Mouse (Mus musculus): ENCODE measurements at regions not wholly inside any gene's neighbourhood (a gene's known extent, or its start where the extent isn't known, plus 50 kb on each side); places are given as distances from the start of the nearest gene placed in this dataset.

DNA sequence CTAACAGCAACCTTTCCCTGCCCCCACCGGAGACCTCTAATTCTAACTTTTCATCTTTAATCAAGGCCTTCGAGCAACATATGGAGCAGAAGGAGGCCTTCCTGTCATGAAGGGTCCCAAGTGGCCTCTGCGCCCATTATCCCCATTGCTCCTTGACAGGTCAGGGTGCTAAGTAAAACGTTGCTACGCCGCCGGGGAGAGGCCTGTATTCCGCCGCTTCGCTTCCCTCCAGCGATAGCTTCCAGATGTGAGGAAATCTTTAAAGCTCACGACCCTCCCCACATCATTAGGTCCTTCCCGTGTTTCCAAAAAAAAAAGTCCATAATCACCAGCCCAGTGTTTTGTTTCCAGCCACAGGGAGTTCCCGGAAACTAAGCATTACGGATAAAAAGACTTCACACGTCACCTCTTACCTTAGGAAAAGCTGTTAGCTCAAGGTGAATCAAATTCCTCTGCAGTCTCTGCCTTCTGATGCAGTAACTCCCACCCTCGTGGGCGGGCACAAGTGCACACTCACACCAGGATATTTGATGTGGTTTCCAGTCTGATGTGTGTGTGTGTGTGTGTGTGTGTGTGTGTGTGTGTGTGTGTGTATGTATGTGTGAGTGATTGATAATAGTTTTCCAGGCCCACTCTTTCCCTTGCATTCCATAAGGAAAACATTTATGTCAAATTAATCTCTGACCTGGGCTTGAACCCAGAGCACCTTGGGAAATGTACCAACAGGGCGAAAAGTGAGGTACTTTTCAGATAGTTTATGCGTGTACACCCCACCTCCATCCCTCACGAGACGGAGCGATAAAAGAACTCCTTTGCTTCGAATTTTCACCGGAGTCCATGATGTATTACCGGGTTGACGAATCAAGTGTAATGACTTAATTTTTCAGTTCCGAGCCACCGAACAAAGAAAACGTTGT, 107.5 kb downstream of the Gm45692 start:
- no peak for DNase-seq (ENCODE audit: low read depth)

DNA sequence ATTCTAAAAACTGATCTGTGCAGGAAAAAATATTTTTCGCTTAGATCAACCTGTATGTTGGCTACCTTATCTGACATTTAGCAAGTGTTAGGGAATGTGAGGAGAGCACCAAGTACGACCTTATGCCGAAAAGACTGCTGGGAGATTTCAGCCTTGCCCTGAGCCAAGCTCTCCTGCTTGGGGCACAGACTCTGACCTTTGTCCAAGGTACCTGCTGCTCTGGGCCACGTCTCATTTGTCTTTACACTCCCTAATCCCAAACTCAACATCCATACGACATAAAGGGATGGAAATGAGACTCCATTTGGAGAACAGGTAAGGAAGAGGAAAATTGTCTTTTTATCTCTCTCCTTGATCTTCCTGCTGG, 108.2 kb downstream of the Gm45692 start:
- DNase-seq (ENCODE audit: low read depth) = no peak

DNA sequence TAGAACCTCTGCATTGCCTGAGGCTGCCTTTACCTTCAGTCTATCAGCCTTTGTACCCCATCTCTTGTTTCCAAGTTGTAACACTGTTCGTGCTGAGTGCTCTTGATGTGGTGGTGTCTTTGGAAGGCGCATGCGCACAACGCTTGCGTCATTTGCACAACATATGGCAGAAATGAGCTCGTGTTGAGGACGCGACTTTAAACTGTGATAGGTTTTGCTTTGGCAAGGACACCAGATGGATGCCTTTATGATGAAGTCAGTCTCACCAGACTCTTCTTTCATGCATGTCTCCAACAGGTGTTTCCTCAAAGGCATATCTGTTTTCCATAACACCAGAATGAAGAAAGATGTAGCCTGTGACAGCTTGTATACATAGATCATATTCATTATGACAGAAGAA, 110.2 kb downstream of the Gm45692 start:
- no peak for DNase-seq (ENCODE audit: low read depth)

DNA sequence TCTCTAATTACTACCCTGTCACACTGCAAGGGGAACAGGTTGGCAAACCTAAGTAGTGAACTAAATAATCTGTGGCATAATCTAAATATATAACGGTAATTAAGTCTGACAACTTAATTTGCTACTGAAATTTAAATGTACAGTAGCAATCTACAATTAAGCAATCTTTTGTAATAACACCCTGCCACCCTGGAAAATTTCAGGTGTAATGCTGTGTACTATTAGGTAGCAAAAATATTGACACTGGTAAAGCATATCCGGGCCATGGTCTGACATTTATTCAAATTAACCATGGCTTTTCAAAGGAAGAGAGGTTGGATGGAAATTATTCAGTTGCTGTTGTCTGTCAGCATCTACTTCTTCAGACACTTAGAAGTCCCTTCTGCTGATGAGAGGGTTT, 119.7 kb downstream of the Gm45692 start:
- DNase-seq (ENCODE audit: low read depth) = no peak

DNA sequence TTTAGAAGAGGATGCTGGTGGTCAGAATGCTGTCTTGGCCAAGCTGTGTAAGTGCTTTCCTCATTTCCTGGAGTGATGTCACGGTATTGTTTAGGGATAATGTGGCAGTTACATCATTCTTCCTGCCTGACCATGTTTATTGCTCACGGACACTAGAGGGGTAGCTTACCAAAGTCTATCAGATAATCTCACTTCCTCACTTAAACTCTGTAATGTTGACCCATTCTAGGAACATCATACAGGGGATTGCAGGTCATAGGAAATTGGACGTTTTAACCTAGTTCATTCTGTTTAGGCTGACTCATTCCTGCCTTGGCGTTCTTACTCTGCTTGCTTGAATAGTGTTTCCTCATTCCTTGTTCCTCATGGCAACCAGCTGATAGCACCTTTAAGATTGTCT, 120.3 kb downstream of the Gm45692 start:
- no peak for DNase-seq (ENCODE audit: low read depth)

DNA sequence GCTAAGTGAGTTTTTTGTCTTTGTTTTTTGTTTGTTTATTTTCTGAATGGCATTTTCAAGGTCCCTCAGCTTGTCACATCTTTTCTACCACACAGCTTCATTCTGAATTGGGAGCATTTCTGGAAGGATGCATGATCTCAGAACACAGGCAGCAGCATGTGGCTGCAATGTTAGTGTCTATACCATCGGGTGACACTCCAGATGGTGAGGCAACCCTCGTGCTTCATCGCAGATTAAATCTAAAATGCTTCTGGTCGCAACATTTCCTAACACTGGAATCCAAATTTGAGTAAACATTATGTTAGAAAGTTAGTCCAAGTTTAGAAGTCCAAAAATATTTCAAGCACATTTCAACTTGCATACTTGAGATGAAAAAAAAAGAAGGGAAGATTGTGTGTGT, 124.4 kb downstream of the Gm45692 start:
- no peak for DNase-seq (ENCODE audit: low read depth)

DNA sequence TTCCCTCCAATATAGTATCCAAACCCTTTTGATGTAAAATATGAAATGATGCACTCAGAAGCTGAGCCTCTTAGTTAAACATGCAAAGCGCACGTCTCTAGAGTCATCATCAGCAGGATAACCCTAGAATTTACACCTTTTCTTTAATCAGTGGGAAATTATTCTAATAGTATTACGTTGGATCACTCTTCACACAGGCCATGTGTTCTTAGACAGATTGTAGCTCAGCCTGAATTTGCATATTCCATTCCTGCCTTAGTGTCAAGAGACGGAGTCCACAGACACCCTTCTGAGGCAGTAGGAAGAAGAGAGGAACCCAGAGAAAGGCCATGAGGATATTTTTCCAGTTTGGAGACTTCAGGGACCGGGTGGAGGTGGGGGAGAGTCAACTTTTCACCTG, 125.0 kb downstream of the Gm45692 start:
- DNase-seq (ENCODE audit: low read depth) = no peak

DNA sequence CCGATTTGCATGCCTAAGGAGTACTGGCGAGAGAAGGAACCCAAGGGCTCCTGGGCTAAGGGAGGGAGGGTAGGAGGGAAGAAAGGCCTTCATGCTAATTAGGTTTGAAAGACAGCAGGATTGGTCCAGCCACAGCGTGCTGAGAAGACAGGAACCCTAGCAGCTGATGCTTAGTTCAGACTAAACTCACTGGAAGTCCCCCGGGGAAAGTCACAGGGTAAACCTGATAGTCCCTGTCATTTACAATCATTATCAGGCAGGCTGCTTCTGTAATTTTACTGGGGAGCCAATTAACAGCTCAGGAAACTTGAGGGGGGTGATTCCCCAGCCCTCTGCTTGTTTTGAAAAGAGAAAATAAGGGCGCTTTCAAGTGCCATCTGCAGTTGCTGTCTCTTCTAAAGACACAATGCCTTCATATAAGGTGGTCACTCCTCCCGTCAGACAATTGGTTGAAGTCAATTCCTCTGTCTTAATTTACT, 135.9 kb downstream of the Gm45692 start:
- no peak for DNase-seq (ENCODE audit: low read depth)

DNA sequence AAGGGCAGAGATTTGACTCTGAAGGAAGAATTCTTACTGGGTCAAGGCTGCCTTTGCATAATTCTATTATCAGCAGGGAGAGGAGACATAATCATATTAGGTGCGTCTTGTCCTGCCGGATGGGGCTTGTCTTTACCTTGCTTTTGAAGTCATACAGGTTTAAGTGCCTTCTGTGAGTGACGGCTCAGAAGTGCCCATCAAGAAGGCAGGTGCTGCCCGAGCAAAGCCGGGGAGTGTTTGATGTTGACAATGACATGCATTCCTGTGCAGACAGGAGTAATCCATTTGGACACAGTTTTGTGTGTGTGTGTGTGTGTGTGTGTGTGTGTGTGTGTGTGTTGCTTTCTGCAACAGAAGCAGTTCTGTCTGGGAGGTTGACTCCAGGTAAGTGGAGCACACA, 141.0 kb downstream of the Gm45692 start:
- DNase-seq (ENCODE audit: low read depth) = no peak

DNA sequence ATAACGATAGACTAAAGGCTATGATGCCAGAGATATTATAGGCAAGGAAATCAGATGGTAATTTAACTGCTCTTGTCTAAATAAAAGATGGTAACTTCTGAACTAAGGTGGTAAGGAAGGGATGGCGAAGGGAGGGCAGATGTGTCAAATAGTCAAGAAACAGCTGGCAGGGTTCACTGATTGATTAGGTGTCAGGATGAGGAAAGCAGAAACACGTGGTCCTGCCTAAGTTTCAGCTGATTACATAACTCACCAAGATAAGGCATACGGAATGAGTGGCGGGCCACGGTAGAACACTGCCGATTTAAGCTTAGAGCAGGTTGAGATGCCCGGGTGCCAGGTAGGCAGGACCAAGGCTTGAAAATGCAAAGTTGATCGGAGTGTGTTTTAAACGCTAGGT, 143.2 kb downstream of the Gm45692 start:
- DNase-seq (ENCODE audit: low read depth) = no peak

DNA sequence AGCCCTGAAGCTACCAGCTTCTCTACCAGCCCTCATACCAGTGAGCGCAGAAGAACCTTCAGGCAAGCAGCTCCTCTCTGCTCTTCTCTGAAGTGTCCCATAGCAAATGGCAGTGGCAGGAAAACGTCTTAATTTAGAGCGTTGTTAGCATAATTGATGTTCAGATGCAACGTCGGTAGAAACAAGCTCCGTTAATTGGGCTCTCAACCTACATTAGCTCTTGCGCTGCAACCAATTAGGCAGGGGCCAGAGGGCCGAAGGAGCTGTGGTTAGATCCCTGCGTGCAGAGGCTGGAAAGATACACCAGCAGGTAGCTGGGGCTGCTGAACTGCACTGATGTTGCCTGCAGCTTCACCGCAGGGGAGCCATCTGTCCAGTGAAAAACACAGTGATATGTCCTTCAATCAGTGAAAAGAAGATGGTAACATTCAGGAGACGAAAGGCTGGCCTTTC, 145.6 kb downstream of the Gm45692 start:
- no peak for DNase-seq (ENCODE audit: low read depth)

DNA sequence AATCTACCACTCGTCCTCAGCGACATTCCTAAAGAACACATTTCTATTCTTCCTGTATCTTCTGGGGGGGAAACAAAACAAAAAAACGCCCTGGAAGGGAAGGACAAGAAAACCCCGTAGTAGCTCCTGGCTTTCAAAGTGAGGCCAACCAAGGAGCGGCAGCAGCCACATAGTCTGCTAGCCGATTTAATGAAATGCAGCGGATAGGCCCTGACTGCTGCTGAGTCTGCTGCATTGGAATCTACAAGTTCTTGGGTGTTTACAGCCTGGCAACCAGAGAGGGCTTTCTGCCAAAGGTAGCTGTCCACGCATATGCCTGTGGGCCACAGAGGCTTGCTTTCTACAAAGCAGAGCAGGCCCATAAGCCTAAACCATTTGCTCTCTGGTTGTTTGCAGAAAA, 146.0 kb downstream of the Gm45692 start:
- DNase-seq (ENCODE audit: low read depth) = no peak

DNA sequence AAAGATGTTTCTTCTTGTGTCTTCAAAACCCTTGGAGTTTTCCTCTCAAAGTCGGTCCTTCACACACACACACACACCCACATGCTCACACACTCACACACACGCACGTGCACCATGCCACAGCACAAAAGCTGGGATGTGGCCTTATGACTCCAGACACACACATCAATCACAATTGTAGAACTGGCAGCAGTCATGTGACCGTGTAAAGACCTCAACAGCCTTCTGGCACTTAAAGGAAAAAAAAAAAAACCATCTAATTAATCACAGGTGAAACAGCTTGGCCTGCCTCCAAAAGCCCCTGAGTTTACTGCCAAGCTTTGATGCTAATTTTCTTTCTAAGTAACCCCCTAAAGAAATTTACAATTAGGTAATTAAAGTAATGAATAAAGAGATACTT, 147.1 kb downstream of the Gm45692 start:
- no peak for DNase-seq (ENCODE audit: low read depth)

DNA sequence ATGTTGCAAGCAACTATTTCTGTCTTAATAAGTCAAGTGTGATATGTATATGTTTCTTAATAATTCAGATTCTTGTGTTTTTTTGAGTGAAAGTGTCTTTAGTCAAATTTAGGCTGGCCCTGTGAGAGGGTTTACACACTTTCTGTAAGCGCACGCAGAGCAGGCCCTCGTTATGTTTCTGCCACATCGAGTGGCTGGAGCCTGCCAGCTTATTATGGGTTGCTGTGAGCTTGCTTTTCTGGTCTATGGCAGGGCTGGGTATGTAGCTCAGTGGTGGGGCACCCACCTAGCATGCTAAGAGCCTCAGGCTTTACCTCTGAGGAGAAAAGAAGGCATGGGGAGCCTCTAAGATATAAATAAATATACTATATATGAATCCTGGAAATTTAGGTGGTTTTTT, 148.2 kb downstream of the Gm45692 start:
- DNase-seq (ENCODE audit: low read depth) = no peak

DNA sequence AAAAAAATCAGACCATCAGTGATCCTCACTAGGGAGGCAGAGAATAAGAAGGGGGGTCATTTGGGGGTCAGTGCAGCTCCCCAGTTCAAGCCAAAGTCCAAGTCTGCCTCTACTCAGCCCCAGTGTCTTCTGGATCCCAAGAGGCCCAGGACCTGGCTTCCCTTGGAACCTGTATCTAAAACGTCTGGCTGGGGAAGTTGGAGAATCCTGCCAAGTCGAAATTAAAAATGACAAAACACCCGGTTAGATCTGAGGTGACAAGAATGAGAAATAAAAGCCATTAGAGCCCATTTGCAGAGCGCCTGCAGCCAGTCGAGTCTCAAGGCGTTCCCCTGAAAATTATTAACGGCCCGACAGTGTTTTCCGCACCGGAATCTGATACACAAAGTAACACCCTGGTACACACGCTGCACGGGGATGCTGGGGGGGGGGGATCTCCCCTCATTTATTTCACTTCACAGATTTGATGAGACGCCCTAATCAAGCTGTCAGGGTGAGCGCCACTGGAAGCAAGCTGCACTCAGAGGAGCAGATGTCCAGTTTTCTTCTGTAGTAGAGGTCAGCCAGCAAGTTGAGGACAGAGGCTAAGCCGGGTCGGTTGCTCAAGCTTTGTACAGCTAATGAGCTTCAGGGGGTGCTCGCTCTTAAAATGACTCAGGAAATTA, 149.5 kb downstream of the Gm45692 start:
- DNase-seq (ENCODE audit: low read depth) = no peak

DNA sequence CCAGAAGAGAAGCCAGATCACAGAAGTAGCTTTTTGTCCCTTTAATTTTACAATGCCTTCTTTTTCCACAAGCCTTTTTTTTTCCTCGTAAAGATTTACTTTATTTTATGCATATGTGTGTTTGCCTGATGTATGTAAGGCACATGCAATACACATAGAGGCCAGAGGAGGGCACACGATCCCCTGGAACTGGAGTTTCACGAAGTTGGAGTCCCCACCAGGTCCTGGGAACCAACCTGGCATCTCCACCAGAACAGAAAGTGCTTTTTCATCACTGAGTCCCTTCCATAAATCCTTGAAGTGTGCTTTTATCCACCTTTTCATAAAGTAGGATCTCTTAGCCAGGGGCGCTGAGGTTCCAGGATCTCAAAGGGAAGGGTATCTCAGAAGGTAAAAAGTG, 152.8 kb downstream of the Gm45692 start:
- DNase-seq (ENCODE audit: low read depth) = no peak

DNA sequence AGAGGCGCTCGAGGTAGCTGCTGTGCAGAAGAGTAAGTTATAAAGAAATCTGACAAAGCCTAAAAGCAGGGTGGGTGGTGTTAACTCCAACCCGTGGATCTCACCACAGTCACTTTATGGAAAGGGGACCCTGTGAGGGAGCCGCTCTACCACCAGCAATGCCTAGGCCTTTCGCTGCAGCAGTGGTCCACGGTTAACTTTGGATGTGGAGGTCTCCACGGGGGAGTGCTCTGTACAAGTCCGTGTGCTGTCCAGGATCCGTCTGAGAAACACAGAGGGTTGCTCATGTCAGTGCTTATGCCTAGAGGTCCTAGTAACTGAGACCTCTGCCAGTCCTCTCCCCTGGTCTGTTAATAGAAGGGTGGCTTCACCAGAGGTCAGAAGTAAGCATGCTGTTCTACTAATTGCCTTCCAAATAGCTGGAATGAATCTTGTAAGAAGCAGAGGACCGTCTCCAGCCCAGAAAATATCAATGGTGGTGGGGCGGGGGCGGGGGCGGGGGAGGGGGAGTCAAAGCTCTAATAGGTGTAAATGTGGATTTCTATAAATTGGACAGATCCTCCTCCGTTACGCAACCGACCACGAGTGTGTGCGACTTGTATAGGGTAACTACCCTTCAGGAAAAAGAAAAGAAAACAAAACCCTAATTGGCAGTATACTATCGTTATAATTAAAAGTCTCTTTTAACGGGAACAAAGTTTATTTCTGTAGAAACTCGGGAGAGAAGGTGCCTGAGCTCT, 153.5 kb downstream of the Gm45692 start:
- DNase-seq (ENCODE audit: low read depth) = no peak

DNA sequence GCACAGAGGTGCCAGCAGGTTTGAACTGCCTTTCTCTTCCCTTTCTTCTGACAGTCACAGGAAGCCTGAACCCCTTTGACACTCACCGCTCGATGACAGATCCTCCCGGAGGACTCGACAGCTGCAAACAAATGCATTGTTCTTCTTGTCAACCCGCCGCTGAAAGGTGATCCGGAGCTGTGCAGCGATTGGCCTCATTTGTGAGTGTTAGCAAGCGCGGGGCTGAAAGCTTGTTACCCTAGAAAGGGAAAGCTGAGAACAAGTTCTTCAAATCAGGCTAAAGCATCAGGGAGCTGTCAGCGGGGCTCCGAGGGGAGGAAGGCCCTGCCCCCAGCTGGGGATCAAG, 154.1 kb downstream of the Gm45692 start:
- DNase-seq (ENCODE audit: low read depth) = no peak

DNA sequence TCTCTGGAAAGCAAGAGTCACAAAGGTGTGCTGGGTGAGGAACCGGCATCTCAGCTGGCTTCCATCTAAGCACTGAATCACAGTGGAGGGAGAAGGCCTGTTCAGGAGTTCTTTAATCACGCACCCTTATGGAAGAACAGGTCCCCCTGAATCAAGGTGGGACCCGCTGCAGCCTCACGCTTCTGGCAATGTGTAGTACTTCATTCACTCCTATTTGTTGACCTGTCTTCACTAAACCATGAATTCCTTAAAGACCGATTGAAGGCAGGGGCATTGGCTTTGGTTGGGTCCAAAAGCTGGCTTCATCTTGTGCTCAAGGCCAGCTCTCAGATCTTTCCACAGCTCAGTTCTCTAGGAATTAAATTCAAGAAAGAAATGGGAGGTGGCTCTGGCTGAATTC, 154.5 kb downstream of the Gm45692 start:
- DNase-seq (ENCODE audit: low read depth) = no peak

DNA sequence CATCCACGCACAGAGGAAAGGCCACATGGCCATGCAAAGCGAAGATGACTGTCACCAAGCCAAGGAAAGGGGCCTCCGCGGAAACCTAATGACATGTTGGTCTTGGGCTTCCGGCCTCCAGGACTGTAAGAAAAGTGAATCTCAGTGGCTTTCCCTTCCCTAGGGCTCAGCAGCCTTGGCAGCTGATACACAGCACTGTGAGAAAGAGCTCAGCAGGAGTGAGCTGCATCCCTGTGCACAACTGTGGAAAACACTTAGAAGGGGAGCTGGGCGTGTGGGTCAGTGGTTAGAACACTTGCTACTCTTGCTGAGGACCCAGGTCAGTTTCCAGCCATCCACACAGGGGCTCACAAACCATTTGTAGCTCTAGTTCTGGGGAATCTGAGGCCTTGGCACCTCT, 155.1 kb downstream of the Gm45692 start:
- no peak for DNase-seq (ENCODE audit: low read depth)

DNA sequence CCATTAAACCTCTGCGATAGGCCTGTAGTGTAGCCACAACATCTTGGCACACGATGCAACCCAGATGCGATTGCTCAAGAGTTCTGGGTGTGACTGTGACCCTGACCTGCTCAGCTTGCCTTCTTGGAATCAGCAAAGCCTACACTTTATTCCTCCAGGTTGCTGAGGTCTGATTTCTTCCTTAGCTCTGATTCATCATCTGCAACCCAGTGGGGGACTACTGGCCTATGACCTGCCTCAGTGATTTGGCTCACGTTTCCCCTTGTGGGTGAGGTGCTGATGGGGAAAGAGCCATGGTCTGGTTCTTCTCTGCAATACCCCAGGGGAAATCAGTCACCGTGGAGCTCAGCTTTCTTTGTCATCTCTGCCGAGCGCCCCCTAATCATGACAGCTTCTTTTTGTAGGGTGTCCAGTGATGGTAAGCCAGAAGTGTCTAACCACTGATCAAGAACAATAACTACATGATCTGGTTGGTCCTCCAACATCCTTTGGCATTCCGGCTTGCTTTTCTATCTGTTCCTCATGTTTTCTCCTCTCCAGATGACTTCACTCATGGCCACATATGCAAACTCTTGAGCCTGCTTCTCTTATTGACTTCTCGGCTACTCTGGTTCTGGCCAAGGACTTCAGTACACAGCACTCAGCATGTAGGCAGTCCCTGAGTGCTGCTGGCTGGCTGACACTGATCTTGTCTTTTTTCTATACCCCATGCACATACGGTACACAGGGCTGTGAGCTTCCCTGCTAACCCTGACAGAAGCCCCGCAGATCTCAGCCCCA, 163.0 kb downstream of the Gm45692 start:
- no peak for DNase-seq (ENCODE audit: low read depth)

DNA sequence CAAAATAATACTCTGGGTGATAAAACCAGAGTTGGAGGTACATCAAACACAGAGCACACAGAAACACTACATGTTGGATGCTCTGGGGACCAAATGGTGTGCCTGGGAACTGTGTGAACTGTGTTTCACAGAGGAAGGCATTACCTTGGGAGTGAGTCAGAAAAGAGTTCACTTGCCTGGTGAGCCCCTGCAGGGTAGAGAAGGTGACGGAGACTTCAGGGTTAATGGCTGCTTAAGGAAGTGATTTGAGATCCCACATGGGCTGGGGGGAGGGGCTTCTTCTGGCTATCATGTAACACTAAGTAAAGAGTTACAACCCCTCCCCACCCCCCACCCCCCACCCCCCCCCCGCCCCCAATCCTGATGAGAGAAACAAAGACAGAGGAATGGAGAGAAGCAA, 164.6 kb downstream of the Gm45692 start:
- no peak for DNase-seq (ENCODE audit: low read depth)

Measured in c-Kit-positive CD71-positive TER-119-negative erythroid progenitor cells, embryonic 14.5 days (primary cell).